Mouse (Mus musculus): ENCODE measurements at regions not wholly inside any gene's neighbourhood (a gene's known extent, or its start where the extent isn't known, plus 50 kb on each side); places are given as distances from the start of the nearest gene placed in this dataset.

DNA sequence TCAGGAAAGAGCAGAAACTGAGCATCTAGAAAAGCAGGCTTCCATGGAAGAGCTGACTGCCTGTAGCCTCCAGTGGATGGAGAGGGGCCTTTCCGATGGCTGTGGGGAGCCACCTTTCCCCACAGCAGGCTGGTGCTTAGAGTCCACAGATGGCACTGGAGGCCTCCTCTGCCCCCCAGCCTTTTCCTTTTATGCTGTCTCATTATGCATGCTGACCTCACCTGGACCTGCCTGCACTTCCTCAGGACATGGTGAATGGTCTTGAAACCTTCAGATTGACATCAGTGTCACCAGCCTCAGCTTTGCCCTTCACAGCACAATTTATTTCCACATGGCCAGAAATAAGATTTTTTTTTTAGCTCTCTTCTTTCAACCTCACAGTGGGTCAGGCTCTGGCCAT is 205.8 kb upstream of the Nlrp1b start:
- Histone ChIP-seq H3K27ac (ENCODE audit: control insufficient read depth, low read depth, low read length) (no peak overlapping the region), H3K36me3 (ENCODE audit: control insufficient read depth in 1 of 2, insufficient read depth in 2 of 2, low read length in 2 of 2) (no peaks in the 10 kb centered on the region), H3K27me3 (ENCODE audit: control insufficient read depth in 1 of 2, insufficient read depth in 2 of 2, low read length in 2 of 2) (no peaks in the 10 kb centered on the region), H3K4me1 (ENCODE audit: control insufficient read depth in 1 of 2, insufficient read depth in 2 of 2, low read length in 2 of 2) (no peaks in the 10 kb centered on the region), H3K9me3 (replicated peaks; ENCODE audit: insufficient read depth, low read length) (no peaks in the 10 kb centered on the region), H3K9ac (ENCODE audit: control insufficient read depth, low read depth, low read length, poor library complexity, severe bottlenecking) (no peak overlapping the region), H3K79me2 (ENCODE audit: control insufficient read depth, insufficient read depth, low read length, poor library complexity) (no peaks in the 10 kb centered on the region), H3K4me3 (ENCODE audit: control insufficient read depth in 1 of 2, insufficient read depth in 1 of 2, low read depth in 2 of 2, low read length in 2 of 2) (no peak overlapping the region)
- DNase-seq (ENCODE audit: low read depth, low spot score), result no peak
- TF ChIP-seq HCFC1 (IDR thresholded peaks at IDR 0.05; ENCODE audit: low read depth, low read length) (no peak), ZMIZ1 (IDR thresholded peaks at IDR 0.05; ENCODE audit: low read depth, low read length) (no peak), CTCF (IDR thresholded peaks at IDR 0.05 in 2 of 3, conservative IDR thresholded peaks at IDR 0.05 in 1 of 3; ENCODE audit: control insufficient read depth in 1 of 3, insufficient read depth in 1 of 3, low read depth in 2 of 3, low read length in 3 of 3, poor library complexity in 1 of 3, severe bottlenecking in 1 of 3) (no peak), MEF2A (IDR thresholded peaks at IDR 0.05; ENCODE audit: extremely low read depth, insufficient replicate concordance, low read depth, low read length, poor library complexity, severe bottlenecking) (no peak), GABPA (IDR thresholded peaks at IDR 0.05; ENCODE audit: low read depth, low read length) (no peak)

DNA sequence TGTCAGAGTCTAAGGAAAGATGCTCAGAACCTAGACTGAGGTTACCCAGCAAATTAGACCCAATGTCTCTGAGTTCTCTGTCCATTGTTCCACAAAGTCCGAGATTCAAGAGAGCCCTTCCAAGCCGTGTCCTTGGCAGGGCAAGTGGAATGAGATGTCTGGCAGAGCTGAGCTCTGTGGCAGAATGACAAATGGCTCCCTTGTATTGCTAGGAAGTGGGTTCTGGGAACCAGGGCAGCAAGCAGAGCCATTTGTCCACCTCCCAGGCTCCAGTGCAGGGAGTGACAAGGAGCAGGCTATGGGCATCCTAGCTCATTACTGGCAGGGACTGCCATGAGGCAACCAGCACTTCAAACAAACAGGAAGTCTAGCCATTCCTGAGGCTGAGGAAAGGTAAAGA is 206.3 kb upstream of the Nlrp1b start:
- DNase-seq (ENCODE audit: low read depth, low spot score), result no peak
- H3K27ac ChIP-seq (ENCODE audit: control insufficient read depth, low read depth, low read length), result no peak overlapping the region
- H3K4me3 ChIP-seq (ENCODE audit: control insufficient read depth in 1 of 2, insufficient read depth in 1 of 2, low read depth in 2 of 2, low read length in 2 of 2), result no peak overlapping the region
- no peaks in the 10 kb centered on the region for H3K4me1 ChIP-seq (ENCODE audit: control insufficient read depth in 1 of 2, insufficient read depth in 2 of 2, low read length in 2 of 2)
- H3K36me3 ChIP-seq (ENCODE audit: control insufficient read depth in 1 of 2, insufficient read depth in 2 of 2, low read length in 2 of 2), result no peaks in the 10 kb centered on the region
- no peaks in the 10 kb centered on the region for H3K9me3 ChIP-seq (replicated peaks; ENCODE audit: insufficient read depth, low read length)
- TF ChIP-seq MAFK (IDR thresholded peaks at IDR 0.05; ENCODE audit: borderline replicate concordance, low read depth, low read length), result no peak
- no peak for TF ChIP-seq MAZ (IDR thresholded peaks at IDR 0.05; ENCODE audit: low read depth, low read length)
- no peak for TF ChIP-seq ELF1 (IDR thresholded peaks at IDR 0.05; ENCODE audit: low read depth, low read length)
- no peak for TF ChIP-seq CTCF (IDR thresholded peaks at IDR 0.05 in 2 of 3, conservative IDR thresholded peaks at IDR 0.05 in 1 of 3; ENCODE audit: control insufficient read depth in 1 of 3, insufficient read depth in 1 of 3, low read depth in 2 of 3, low read length in 3 of 3, poor library complexity in 1 of 3, severe bottlenecking in 1 of 3)
- TF ChIP-seq E2F4 (IDR thresholded peaks at IDR 0.05; ENCODE audit: borderline replicate concordance, low read depth, low read length), result no peak
- no peak for TF ChIP-seq GABPA (IDR thresholded peaks at IDR 0.05; ENCODE audit: low read depth, low read length)
- no peak for TF ChIP-seq KAT2A (conservative IDR thresholded peaks at IDR 0.05; ENCODE audit: low read depth, low read length)
- TF ChIP-seq MXI1 (IDR thresholded peaks at IDR 0.05; ENCODE audit: low read depth, low read length), result no peak
- no peak for TF ChIP-seq ZKSCAN1 (IDR thresholded peaks at IDR 0.05; ENCODE audit: low read depth, low read length)
- no peak for TF ChIP-seq POLR2AphosphoS5 (IDR thresholded peaks at IDR 0.05; ENCODE audit: borderline replicate concordance, low read depth, low read length)
- TF ChIP-seq MYC (IDR thresholded peaks at IDR 0.05; ENCODE audit: low read depth, low read length), result no peak
- TF ChIP-seq MAX (IDR thresholded peaks at IDR 0.05; ENCODE audit: low read length), result no peak
- TF ChIP-seq TCF12 (IDR thresholded peaks at IDR 0.05; ENCODE audit: low read depth, low read length), result no peak
- TF ChIP-seq ETS1 (IDR thresholded peaks at IDR 0.05; ENCODE audit: low read depth, low read length), result no peak
- no peak for TF ChIP-seq RCOR1 (IDR thresholded peaks at IDR 0.05; ENCODE audit: low read depth, low read length)
- no peak for TF ChIP-seq ZNF384 (IDR thresholded peaks at IDR 0.05; ENCODE audit: low read depth, low read length)
- no peak overlapping the region for H3K9ac ChIP-seq (ENCODE audit: control insufficient read depth, low read depth, low read length, poor library complexity, severe bottlenecking)
- no peaks in the 10 kb centered on the region for H3K27me3 ChIP-seq (ENCODE audit: control insufficient read depth in 1 of 2, insufficient read depth in 2 of 2, low read length in 2 of 2)
- no peaks in the 10 kb centered on the region for H3K79me2 ChIP-seq (ENCODE audit: control insufficient read depth, insufficient read depth, low read length, poor library complexity)
